29 mouse cellular contexts compared by ENCODE assay signal in genomic region chr2:125777018-125777417, GRCm38 (mm10). TPM values are rescaled to one million over a fixed set of nuclear protein-coding genes. Genes with fewer than 3 reads are reported as not detected.
DNase-seq lines count a peak whose midpoint lies in the region; ATAC-seq and TF ChIP-seq lines count a peak whose summit lies in the region.
"Had no signal": no experiment of that assay in that cellular context is flagged by ENCODE, and none has a peak within 500 bp of the region (broad histone marks: within the 10 kb centered on the region; RNA-seq: fewer than 3 reads in every experiment).

No protein-coding gene starts in this region.

- TF ChIP-seq EP300 in heart, adult 2 months (IDR thresholded peaks at IDR 0.05; ENCODE audit: insufficient read depth, low read depth, low read length) = no peak

- H3K79me2 ChIP-seq in heart, adult 2 months (replicated peaks; ENCODE audit: control insufficient read depth, insufficient read depth, low read length) = peaks cover 11% of the 10 kb centered on the region

- peaks cover 9% of the 10 kb centered on the region for H3K4me1 ChIP-seq in heart, adult 2 months (ENCODE audit: control insufficient read depth, insufficient read depth, low read length)
- peaks cover 17% of the 10 kb centered on the region for H3K4me1 ChIP-seq in hindbrain, embryonic 12.5 days

- H3K27ac ChIP-seq in heart, adult 2 months = no peak overlapping the region
- H3K27ac ChIP-seq in hindbrain, embryonic 12.5 days = no peak overlapping the region
- H3K27ac ChIP-seq: embryonic facial prominence, embryonic 13.5 days; forebrain, embryonic 10.5 days; forebrain, embryonic 15.5 days; heart, embryonic 15.5 days; hindbrain, embryonic 13.5 days; intestine, embryonic 15.5 days; left cerebral cortex, adult 2 months; limb, embryonic 12.5 days; liver, embryonic 15.5 days; neural tube, embryonic 12.5 days had no signal

- no peak overlapping the region for H3K4me3 ChIP-seq in heart, adult 2 months
- no peak overlapping the region for H3K4me3 ChIP-seq in hindbrain, embryonic 12.5 days
- H3K4me3 ChIP-seq: embryonic facial prominence, embryonic 13.5 days; forebrain, embryonic 10.5 days; forebrain, embryonic 15.5 days; heart, embryonic 15.5 days; hindbrain, embryonic 13.5 days; intestine, embryonic 15.5 days; left cerebral cortex, adult 2 months; limb, embryonic 12.5 days; liver, embryonic 15.5 days; neural tube, embryonic 12.5 days had no signal

- intact Hi-C loops in heart, adult 2 months (cut with DNase I) = loop anchor here (5.0 kb wide), 1 partner anchor 55 kb away; no protein-coding TSS in a partner anchor

- 78% methylated on average over 3 of the region's 3 CpGs for WGBS in heart, adult 2 months
- WGBS in hindbrain, embryonic 12.5 days = 93% methylated on average over 3 of the region's 3 CpGs

- H3K9ac ChIP-seq in heart, adult 2 months (ENCODE audit: low read depth, low read length) = no peak overlapping the region
- H3K9ac ChIP-seq in hindbrain, embryonic 12.5 days = no peak overlapping the region
- H3K9ac ChIP-seq: embryonic facial prominence, embryonic 13.5 days; forebrain, embryonic 15.5 days; heart, embryonic 15.5 days; hindbrain, embryonic 13.5 days; intestine, embryonic 15.5 days; limb, embryonic 12.5 days; liver, embryonic 15.5 days; lung, embryonic 14.5 days; neural tube, embryonic 12.5 days had no signal

- no peak overlapping the region for H3K4me2 ChIP-seq in hindbrain, embryonic 12.5 days (replicated peaks)
- H3K4me2 ChIP-seq: embryonic facial prominence, embryonic 13.5 days; forebrain, embryonic 15.5 days; heart, embryonic 15.5 days; hindbrain, embryonic 13.5 days; intestine, embryonic 15.5 days; limb, embryonic 12.5 days; liver, embryonic 15.5 days; lung, embryonic 14.5 days; neural tube, embryonic 12.5 days had no signal

- peaks cover 16% of the 10 kb centered on the region for H3K36me3 ChIP-seq in heart, adult 2 months (ENCODE audit: control insufficient read depth, insufficient read depth, low read length)
- H3K36me3 ChIP-seq in hindbrain, embryonic 12.5 days = peaks cover 18% of the 10 kb centered on the region
- H3K36me3 ChIP-seq: intestine, embryonic 15.5 days had no signal

- no peak for TF ChIP-seq CTCF in heart, adult 2 months (IDR thresholded peaks at IDR 0.05)

- ATAC-seq in hindbrain, embryonic 12.5 days (ENCODE audit: low FRiP score) = no peak
- no peak for ATAC-seq in monocyte, adult 5-6 weeks (replicated peaks; ENCODE audit: insufficient number of reproducible peaks, low FRiP score, low TSS enrichment, poor library complexity, severe bottlenecking)
- ATAC-seq: forebrain, embryonic 15.5 days; intestine, embryonic 15.5 days; Patski had no signal

- no peaks in the 10 kb centered on the region for H3K9me3 ChIP-seq in hindbrain, embryonic 12.5 days (replicated peaks)
- H3K9me3 ChIP-seq: embryonic facial prominence, embryonic 13.5 days; forebrain, embryonic 10.5 days; forebrain, embryonic 15.5 days; heart, embryonic 15.5 days; hindbrain, embryonic 13.5 days; intestine, embryonic 15.5 days; limb, embryonic 12.5 days; liver, embryonic 15.5 days; neural tube, embryonic 12.5 days had no signal

- no peak for TF ChIP-seq POLR2A in heart, adult 2 months (IDR thresholded peaks at IDR 0.05; ENCODE audit: insufficient read depth, low read depth, low read length)

- peak; percentile 36 for DNase-seq in heart, adult 11 months
- no peak for DNase-seq in heart, adult 2 months
- DNase-seq in CD4-positive, CD25-positive, alpha-beta regulatory T cell, adult 2 months (ENCODE audit: low read depth, low spot score) = peak; percentile 65
- peak; percentile 64 for DNase-seq in induced T-regulatory cell, adult 2 months (ENCODE audit: low read depth)
- peak; percentile 19 for DNase-seq in thymus, postnatal 25 days
- DNase-seq in spleen, postnatal 14 days (ENCODE audit: low spot score in 2 of 2) = no peak
- DNase-seq: adrenal gland, postnatal 25 days; cerebellum, adult 11-12 months; cerebellum, adult 9-11 months; embryo, embryonic 11 days; heart, postnatal 36 days; kidney, adult 9 months; kidney, postnatal 14 days; lung, embryonic 14.5 days; lung, postnatal 14 days; midbrain, embryonic 14.5 days had no signal

- H3K27me3 ChIP-seq in heart, adult 2 months (ENCODE audit: control insufficient read depth, insufficient read depth, low read length) = no peaks in the 10 kb centered on the region
- H3K27me3 ChIP-seq in hindbrain, embryonic 12.5 days = no peaks in the 10 kb centered on the region
- H3K27me3 ChIP-seq: embryonic facial prominence, embryonic 13.5 days; forebrain, embryonic 15.5 days; heart, embryonic 15.5 days; hindbrain, embryonic 13.5 days; intestine, embryonic 15.5 days; limb, embryonic 12.5 days; liver, embryonic 15.5 days; neural tube, embryonic 12.5 days; Patski had no signal

RNA-seq across cellular contexts. Expression of gene Secisbp2l, which starts 5.7 kb away (rescaled TPM):
- total RNA-seq in heart, adult 2 months (2021) = 10 to 100 TPM; 23.1 to 28.9 TPM
- polyA plus RNA-seq in heart, adult 2 months (2012; rRNA removed) = 6.9 and 10.6 TPM in 2 replicates
- 32.3 and 33.5 TPM in 2 replicates for polyA plus RNA-seq in hindbrain, embryonic 12.5 days (2016; fragmentation: Nextera tagmentation; extraction: Ambion mirVana)
- 52.9 to 72.2 TPM (median 55.9 TPM) in 3 replicates for total RNA-seq in monocyte, adult 5-6 weeks (2017)

RNA-seq across cellular contexts. Expression of gene Shc4, which starts 53.1 kb away (rescaled TPM):
- under 1 TPM; 0.44 to 0.77 TPM for total RNA-seq in heart, adult 2 months (2021)
- 0.31 and 0.38 TPM in 2 replicates for polyA plus RNA-seq in heart, adult 2 months (2012; rRNA removed)
- polyA plus RNA-seq in hindbrain, embryonic 12.5 days (2016; fragmentation: Nextera tagmentation; extraction: Ambion mirVana) = 3.2 and 3.3 TPM in 2 replicates
- total RNA-seq in monocyte, adult 5-6 weeks (2017) = 0.58 TPM in 1 of 3 replicates, not detected in the others

Comparison
In these comparisons a context has a peak if more than half of its experiments do, and no peak if none do; other contexts are left out.
1. DNase-seq: peak in heart, adult 11 months (single experiment), CD4-positive, CD25-positive, alpha-beta regulatory T cell, adult 2 months (single experiment), induced T-regulatory cell, adult 2 months (single experiment) and thymus, postnatal 25 days (single experiment); none in heart, adult 2 months (0 of 2) and spleen, postnatal 14 days (0 of 2).